Mouse (Mus musculus) c-Kit-positive CD71-positive TER-119-negative erythroid progenitor cells, embryonic 14.5 days (primary cell): ENCODE data around the gene Bcl2.

Experiments used
- DNase-seq: peaks from one replicate; pipeline ENCODE4 v3.0.0-alpha.2; 2013; ENCODE audit warnings: low read depth

The Bcl2 gene

DNA sequence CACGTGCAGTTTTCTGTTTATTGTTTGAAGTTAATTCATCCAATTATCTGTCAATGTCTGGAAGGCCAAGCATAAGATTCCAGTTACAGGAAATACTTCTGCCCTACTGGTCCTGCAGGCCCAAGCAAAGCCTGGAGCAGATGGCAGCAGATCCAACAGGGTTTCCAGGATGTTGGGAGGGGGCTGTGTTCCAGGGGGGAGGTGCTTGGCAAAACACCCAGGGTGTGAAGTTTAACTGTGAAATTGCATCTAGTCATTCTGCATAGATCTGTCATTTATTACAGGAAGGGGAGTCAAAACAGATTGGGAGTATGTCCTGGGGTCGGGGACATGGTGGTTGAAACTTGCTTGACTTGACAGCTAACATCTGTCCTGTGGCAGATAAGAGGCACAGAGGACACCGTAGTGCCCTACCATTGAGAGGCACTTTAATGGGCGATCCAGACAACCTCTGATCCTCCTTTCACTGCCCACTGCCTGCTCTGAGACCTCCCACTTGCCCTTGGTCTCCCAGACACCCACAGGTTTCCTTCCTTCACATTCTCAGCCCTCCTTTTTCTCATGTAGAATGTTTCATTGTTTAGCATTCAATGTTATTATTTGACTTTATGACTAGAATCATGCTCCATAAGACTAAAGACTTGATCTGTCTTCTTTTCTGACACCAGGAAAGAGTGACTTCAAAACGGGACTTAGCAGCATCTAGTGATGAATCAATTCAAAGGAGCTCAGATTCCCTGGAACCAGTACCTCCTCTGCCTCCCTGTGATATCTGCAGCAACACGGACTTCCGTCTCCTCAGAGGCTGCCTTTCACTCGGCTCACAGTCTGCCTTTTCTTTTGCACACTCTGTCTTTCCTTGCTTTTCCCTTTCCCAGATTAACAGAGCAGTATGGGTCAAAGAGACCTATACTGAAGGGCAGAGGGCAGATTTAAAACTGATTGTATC lies 47.7 kb downstream of the Bcl2 start:
- DNase-seq, result no peak

DNA sequence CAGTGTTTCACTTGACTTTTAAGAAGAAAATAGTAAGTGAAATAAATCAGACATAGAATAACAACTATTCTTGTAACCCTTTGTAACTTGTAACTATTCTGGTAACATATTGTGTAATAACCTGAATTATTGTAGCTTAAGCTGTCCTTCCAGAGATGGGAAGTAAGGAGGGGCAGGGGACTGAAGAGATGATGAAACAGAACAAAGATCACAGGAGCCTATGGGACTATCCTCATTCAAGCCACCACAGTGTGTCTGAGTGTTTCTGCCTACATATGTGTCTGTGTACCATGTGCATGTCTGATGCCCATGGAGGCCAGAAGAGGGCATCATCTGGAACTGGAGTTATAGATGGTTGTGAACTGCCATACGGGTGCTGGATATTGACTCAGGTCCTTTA lies 49.1 kb downstream of the Bcl2 start:
- DNase-seq, result no peak

DNA sequence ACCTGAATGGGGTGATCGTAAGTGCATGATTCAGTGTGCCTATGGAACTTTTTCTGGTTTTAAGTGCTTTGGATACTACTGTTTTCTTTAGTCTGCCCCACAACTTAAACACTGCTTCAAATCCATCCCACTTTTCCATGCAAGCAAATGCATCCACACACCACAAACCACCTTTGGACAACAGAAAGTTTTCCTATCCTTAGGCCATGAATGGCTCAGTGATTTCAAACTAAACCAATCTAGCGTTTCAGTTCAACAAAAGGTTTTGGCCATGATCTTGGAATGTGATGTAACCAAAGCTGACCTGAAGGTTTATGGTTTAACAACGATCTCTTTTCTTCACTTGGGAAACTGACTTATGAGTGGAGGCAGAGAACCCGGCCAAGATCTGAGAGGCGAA lies 51.6 kb downstream of the Bcl2 start:
- no peak for DNase-seq

DNA sequence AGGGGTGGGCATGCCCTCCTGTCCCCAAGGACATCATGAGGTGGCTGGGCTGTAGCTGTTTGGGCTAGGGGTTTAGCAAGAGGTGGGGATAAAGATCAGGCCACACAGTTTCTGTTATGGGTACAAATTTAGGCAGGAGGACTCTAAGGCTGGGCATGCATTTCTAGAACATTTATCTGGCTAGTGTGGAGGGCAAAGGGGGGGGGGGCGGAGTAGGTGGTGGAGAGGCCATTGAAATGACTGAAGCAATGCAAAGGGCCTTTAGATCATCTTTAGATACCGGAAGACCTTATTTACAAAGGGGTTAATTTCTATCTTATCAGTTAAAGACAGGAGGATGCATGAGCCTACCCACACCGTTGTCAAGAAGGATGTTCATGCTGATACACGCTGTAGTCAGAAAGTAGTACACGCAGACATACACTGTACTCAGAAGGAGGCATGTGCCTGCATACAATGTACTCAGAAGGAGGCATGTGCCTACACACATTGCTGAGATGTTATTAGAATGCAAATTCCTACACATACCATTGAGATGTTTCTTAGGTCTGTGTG lies 55.7 kb downstream of the Bcl2 start:
- no peak for DNase-seq

DNA sequence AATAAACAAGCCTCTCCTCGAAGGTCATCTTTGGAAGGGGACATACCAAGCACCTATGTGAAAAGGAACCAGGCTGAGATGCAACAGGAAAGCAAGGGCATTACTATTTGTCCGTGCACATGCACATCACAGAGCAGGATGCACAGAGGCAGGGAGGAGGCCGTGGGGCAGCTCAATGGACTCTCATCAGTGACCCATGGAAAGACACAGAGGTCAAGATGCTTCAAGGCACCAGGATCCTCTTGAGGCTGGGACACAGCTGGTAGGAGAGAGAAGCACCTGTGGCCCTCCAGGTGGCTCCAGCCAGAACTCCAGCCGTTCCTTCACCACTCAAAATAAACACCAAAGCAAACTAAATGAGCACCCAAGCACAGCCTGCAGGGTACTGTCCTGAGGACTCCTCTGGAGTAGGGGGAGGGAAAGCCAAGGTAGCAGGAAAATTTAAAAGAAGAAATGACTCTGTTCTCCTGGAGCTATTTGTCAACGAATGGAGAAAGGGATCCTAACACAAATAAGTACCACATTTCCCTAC lies 57.8 kb downstream of the Bcl2 start:
- no peak for DNase-seq

DNA sequence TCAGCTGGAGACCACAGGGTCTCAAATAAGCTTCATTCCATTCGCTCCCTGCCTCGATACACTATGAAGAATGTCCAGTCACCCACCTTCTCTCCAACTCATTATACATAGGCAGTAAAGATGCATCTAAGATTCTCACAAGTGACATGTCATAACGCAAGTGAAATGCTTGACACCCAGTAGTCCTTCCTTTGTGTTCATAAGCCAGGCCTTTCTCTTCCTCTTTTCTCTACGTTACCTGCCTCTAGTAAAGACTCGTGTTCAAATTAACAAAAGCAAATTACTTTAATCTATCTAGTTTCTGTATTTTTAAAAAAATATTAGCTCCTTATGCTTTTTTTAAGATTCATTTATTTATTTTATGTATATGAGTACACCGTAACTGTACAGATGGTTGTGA lies 59.8 kb downstream of the Bcl2 start:
- DNase-seq, result no peak

DNA sequence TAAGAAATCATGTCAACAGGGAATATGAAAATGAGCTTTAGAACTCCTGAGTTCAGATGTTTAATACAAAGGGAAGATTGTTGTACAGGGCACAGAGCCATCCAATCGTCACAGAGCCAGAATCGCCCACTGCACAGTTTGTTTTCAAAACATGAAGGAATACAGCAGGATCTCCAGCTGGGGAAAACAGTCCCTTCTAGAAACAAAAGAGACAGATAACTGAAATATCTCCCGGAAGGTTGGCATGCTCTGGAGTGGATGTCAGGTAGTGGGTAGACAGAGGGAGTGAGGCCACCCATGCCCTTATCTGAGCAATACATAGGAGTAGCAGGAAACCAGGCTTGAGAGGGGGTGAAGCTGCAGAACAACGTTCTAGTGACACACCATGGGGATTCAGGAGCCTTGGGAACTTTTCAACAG lies 60.6 kb downstream of the Bcl2 start:
- DNase-seq, result no peak

DNA sequence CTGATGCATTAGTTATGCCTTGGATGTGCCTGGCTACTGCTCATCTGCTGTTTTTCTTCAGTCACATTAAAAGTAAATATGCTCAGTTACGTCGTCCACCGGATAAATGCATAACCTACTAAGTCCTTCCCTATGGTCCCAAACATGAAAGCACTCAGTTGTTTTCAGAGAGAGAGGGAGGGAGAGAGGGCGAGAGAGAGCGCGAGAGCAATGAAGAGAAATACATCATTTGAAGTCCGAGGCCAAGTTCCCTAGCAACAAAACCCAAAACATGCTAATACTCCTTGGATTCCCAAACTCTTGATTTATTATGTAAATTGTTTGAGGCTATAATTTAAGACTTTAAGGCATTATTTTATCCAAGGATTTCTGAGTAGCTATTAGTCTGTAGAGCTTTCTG lies 62.9 kb downstream of the Bcl2 start:
- DNase-seq, result no peak

DNA sequence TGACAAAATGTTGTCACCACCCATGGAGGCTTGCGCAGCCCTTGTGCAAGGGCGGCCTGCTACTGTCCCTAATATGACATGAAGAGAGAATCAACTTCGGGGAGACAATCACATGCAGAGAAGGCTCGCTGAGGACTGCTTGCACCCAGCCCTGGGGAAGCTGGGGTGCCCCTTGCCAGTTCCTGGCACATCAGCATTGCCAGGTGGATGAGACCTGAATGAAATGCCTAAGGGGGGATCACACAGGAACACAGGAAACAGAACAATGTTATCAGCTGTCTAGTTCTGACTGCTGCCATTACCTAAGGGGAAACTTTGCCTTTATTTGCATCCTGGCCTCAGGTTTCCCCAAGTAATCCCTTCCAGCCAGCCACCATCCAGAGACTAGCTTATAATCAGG lies 63.6 kb downstream of the Bcl2 start:
- no peak for DNase-seq

DNA sequence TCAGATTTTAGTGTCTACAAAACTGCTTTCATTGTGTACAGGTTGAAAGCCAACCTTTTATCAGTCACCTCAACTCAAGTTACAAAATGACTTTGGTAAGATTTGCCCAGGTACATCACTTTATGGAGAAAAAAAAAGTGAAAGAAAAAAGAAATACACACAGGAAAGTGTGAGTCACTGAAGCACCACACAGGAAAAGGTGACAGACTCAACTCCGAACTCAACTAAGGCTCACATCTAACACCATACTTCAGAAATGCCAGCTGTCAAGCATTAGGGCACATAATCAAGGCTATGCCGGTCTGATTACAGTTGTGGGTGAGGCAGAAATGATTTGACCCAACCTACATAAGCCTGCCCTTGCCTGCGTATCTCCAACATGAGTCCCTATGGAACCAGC lies 66.7 kb downstream of the Bcl2 start:
- DNase-seq, result no peak

DNA sequence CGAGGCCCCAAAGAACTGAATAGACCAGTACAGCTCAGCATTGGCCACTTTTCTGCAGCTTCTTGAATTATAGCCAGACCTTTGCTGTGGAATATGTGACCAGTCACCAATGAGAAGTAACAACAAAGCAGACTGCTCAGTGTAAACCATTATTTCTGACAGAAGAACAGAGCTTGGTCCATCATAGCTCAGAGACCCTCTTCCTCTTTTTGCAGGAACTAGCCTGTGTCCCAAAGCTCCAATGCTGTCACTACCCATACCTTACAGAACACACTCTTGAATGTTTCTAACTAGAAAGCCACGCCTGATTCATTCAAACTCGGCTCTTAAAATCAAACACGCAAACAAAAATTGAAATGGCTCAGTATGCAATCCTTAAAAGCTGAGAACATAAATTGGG lies 69.5 kb downstream of the Bcl2 start:
- no peak for DNase-seq

DNA sequence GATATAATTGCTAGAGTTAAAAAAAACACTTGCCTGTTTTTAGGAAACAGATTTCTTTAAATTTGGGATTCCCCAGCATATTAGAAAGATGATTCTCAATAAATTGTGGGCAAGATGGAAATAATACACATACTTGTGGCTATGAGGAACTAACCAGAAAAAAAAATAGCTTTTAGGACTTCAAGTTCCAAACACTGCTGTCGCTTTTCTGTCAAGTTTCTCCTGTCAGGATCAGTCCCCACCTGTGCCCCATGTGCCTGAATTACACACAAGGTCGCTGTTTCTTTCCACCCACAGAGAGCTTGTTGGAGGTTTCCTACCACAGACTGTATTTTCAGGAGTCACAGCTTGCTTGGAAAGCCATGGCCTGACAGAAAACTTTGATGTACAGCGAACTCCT lies 70.5 kb downstream of the Bcl2 start:
- no peak for DNase-seq

DNA sequence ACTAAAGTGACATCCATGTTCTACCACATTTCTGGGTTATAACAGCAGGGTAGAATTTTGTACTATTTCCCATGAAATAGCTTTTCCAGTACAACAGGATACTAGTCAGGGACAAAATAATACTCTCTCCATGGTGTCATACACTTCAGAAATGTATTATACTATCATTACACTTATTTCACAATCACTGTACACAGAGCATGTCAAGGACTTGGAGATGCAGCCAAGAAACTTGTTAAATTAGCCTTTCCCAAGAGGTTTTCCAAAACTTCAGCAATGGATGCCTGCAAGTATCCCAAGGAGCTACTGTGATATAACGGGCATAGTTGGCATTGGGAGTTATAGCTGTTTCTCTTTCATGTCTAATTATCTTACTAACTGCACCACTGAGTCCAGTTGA lies 73.5 kb downstream of the Bcl2 start:
- DNase-seq, result no peak

DNA sequence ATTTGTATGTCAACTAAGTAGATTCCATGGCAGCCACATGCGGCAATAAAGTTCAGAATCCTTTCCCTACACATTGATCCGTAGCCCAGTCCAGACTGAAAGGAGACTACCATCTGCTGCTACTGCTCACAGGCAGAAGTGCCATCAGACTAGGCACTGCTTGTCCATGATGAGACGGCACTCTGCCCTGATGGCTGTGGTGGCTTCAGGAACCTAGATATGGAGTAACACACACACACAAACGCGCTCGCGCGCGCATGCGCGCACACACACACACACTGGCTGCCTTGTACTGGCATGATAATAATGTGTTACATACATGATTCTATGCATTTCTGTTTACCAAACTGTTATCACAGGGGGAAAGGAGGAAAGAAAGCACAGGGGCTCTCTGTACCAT lies 76.4 kb downstream of the Bcl2 start:
- DNase-seq, result no peak

DNA sequence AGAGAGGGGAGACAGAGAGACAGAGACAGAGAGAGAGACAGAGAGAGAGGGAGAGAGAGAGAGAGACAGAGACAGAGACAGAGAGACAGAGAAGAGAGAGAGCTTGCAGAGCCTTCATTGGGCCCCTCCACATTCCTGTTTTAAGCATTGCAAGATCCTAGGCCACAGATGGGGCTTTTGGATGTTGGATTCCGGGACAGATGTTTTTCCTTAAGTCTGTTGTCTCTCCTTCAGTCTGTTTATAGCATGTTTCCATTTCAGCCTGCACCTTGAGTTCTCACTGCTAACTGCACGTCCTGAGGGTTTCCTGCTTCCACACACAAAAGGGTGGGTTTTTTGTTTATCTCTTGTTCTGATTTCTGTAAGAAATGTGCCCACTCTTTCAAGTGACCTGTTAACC lies 77.4 kb downstream of the Bcl2 start:
- no peak for DNase-seq

DNA sequence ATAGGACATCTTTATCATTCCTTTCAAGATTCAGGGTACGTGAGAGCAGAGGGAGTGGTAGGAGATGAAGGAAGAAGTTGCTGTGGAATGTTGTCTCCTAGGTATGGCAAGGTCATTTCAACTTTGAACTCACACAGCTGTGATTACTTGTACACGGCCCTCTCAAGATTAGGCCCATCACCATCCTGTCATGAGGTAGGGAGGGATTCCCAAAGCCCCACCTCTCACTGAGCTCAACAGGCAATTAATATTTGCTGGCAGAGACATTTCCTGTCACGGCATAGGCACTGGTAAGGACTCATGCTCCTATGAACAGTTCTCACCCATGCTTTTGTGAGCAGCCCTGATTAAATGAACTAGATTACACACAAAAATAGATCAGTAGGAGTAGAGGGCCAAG lies 80.9 kb downstream of the Bcl2 start:
- DNase-seq, result no peak

DNA sequence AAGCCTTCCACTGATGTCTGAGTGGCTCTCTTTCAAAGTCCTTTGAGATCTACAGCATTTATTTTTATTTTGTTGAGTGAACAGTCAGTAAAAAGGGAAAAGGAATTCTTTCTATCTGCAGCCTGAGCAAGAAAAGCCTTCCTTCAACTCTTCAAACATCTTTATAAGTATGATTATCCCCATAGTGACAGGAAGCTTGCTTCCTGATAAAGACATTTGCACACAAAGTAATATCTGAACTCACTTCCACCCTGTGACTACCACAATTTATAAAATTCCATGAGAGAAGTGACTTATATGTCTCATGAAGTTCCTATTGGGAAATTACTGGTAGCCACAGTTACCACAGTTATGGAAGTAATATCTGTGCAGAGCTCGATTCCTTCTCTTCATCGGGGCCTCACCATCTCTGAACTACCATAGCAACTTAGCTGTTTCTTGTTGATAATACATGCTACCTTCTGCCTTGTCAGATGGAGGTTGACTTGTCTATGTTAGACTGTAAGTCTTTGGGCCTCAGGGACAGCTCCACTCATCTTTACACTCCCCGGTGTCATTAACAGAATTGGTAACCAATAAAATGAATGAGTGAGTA lies 82.1 kb downstream of the Bcl2 start:
- DNase-seq, result no peak

DNA sequence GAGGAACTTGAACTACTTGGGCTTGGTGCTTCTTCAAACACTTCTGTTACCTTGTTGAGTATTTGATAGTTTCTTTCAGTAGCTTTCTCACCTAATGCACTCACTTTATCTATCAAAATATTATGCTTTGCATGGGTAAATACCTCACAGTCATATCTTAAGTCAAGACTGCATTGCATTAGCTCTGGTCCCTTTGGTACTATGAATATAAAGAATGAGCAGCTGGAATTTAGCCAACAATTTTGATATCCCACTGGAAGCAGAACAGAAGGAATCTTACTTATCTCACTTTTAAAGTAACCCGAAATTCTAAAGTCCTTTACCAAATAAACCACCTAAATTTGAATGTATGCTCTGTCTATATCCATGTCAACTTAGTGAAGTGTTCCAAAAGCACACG lies 83.1 kb downstream of the Bcl2 start:
- DNase-seq, result no peak

DNA sequence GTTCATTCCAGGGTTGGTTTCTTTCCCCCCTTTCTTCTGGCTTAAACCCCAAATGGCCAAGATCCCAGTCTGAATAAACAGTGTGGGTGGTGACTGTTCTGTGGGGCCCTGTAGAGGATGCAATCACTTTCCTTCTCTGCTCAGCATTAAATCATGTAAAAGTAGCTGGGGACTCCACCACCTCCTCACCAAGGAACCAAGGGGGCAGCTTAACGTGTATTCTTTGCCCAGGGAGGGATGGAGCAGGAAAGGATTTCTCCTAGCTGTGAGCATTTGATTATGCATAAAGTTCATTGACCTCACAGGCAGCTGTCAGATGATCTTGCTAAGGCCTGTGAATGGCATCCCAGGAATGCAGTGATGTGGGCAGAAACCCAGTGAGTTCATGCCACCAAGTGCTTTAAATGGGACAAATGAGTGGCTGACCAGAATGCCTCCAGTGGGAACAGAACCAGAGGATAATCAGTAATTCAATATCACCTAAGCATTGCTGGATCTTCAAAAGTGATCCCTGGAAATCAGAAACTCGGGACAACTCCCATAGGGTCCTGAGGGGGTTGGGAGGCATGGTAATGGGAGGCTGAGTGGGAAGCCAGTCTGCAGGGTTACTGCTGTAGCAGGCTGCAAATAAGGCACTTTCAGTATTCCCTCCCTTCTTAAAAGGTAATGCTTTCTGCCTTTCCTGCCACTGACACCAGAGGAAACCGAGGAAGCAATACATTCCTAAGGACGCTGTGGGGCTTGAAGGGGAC lies 84.0 kb downstream of the Bcl2 start:
- no peak for DNase-seq

DNA sequence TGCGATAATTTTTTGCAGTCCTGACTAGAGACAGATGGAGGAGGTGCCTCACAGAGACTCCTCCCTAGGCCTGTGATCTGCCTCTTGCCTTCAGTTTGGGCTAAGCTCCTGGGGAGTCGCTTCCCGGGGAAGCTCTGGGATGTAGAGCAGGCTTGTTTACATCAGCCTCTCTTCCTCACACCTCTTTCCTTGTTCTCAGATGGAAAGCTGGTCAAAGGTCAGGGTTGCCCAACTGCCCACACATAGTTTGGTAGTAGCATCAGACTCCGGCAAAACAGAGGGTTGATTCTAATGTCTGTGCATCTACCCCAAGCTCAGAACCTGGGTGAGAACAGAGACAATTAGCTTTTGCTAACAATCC lies 84.6 kb downstream of the Bcl2 start:
- no peak for DNase-seq

DNA sequence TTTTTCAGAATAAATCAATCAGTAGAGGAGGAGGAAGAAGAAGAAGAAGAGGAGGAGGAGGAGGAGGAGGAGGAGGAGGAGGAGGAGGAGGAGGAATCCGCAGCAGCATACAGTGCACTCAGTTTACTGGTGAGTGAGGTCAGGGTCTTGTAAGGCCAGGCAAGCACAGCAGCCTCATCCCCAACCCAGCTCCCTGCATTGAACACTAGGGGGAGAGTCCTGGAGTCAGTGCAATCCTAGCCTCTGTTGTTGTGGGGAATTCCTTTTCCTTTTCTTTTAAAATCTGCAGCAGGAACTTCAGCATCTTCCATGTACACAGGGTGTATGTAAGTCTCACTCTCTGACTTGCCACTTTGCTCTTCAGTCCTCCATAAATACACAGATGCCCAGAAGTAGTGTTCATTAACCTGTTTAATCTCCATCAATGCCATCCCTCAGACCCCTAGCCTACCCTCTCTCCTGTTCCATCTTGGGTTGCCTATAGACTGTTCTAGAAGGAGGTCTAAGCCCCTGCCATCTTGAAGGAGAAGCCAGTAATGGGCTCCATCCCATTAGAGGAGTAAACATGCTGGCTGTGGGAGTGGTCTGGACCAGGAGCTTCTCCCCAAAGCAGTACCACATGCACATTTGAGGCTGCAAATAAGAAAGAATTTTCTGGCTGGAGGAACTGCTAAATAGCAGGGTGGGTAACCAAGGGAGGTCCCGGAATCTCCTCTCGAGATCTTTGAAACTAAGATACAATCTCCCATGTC lies 85.2 kb downstream of the Bcl2 start:
- no peak for DNase-seq

DNA sequence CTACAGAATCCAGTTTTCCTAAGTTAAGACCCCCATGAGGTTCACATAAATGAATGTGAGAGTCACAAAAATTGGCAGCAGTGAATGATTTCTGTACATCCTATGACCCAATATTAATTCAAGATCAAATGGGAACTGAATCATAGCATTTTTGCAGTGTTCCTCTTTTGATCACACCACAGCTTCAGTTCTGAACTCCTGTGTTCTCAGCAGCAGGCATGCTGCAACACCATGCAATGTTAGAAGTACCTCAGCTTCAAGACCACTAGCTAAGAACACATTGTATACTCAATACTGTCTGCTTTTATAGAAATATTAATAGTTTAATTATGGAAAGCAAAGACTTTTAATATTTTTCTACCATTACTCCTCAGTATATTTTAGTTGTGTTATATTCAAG lies 85.8 kb downstream of the Bcl2 start:
- DNase-seq, result no peak
